ENCODE assay signal across 8 mouse cellular contexts in the genomic region with DNA sequence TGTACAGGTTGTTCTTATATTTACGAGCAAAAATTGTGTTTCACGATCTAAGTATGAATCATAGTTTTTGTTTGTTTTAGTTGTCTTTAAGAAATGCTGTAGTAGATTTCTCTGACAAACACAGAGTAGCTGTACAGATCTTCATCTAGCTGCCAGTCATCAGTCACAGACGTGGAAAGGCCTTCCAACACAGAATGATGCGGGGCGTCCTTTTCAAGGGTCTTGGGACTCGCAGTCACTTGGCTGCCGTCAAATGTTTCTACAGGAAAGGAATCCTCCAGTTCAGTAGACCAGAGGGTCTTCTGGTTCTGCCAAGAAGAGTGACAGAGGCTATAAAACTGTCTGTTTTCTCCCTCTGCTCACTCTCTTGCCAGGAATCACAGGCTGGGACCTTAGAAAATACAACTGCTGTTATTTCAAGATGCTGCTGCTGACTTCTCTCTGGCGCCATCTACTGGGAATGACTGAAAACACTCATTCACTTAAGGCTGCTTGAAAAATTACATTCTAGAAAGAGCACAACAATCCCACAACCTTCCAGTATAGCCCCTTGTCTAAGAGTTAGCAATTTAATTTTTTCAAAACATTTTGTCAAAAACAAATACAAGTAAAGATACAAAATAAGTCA.
DNase-seq lines count a peak whose midpoint lies in the region; ATAC-seq and TF ChIP-seq lines count a peak whose summit lies in the region.

No protein-coding gene starts in this region.

- H3K4me1 ChIP-seq in heart, postnatal 0 days (ENCODE audit: control insufficient read depth, insufficient read depth), result no peaks in the 10 kb centered on the region
- H3K4me1 ChIP-seq in heart, embryonic 12.5 days (replicated peaks), result no peaks in the 10 kb centered on the region
- no peaks in the 10 kb centered on the region for H3K4me1 ChIP-seq in forebrain, embryonic 10.5 days
- no peaks in the 10 kb centered on the region for H3K4me1 ChIP-seq in hindbrain, embryonic 16.5 days (ENCODE audit: control insufficient read depth, insufficient read depth, low read depth, low read length)

- H3K27me3 ChIP-seq in heart, postnatal 0 days (ENCODE audit: control insufficient read depth, insufficient read depth, low read length), result no peaks in the 10 kb centered on the region
- no peaks in the 10 kb centered on the region for H3K27me3 ChIP-seq in heart, embryonic 12.5 days (replicated peaks)
- no peaks in the 10 kb centered on the region for H3K27me3 ChIP-seq in forebrain, embryonic 10.5 days (ENCODE audit: poor library complexity, severe bottlenecking)
- no peaks in the 10 kb centered on the region for H3K27me3 ChIP-seq in hindbrain, embryonic 16.5 days (replicated peaks; ENCODE audit: control insufficient read depth, insufficient read depth, low read length)
- no peaks in the 10 kb centered on the region for H3K27me3 ChIP-seq in splenic B cell, adult 2 months (ENCODE audit: control insufficient read depth, insufficient read depth, low read length, poor library complexity, severe bottlenecking)

- DNase-seq in heart, postnatal 0 days (ENCODE audit: low spot score), result peak; percentile 59
- DNase-seq in brain, embryonic 14.5 days (ENCODE audit: low read depth), result peak; percentile 95
- peak; percentile 36 for DNase-seq in forebrain, embryonic 10.5 days (ENCODE audit: extremely low spot score, low spot score)
- DNase-seq in left cerebral cortex, adult 18-20 months (ENCODE audit: low spot score in 2 of 2), result peak; percentile 60 to 68
- DNase-seq in mesoderm, embryonic 11.5 days (ENCODE audit: low read depth, low spot score), result peak; percentile 84
- peak; percentile 75 for DNase-seq in splenic B cell, adult 2 months (ENCODE audit: low read depth, low spot score)

- no peak for ATAC-seq in heart, postnatal 0 days (ENCODE audit: insufficient read depth, low read depth)
- ATAC-seq in heart, embryonic 12.5 days (ENCODE audit: insufficient number of reproducible peaks, low FRiP score), result no peak
- peak; percentile 86 for ATAC-seq in hindbrain, embryonic 16.5 days

- no peak overlapping the region for H3K27ac ChIP-seq in heart, postnatal 0 days (ENCODE audit: low read depth)
- H3K27ac ChIP-seq in heart, embryonic 12.5 days (ENCODE audit: poor library complexity, severe bottlenecking), result no peak overlapping the region
- no peak overlapping the region for H3K27ac ChIP-seq in forebrain, embryonic 10.5 days
- no peak overlapping the region for H3K27ac ChIP-seq in hindbrain, embryonic 16.5 days (ENCODE audit: low read depth, low read length)

- no peak for TF ChIP-seq EP300 in heart, postnatal 0 days (IDR thresholded peaks at IDR 0.05; ENCODE audit: low read depth)

- WGBS in heart, postnatal 0 days, result 63% methylated on average over 8 of the region's 8 CpGs
- 68% methylated on average over 8 of the region's 8 CpGs for WGBS in heart, embryonic 12.5 days
- WGBS in forebrain, embryonic 10.5 days, result 79% methylated on average over 8 of the region's 8 CpGs
- 57% methylated on average over 8 of the region's 8 CpGs for WGBS in hindbrain, embryonic 16.5 days

- no peak overlapping the region for H3K9ac ChIP-seq in heart, postnatal 0 days (replicated peaks; ENCODE audit: low read depth, low read length)
- H3K9ac ChIP-seq in heart, embryonic 12.5 days, result no peak overlapping the region
- H3K9ac ChIP-seq in hindbrain, embryonic 16.5 days (ENCODE audit: low read depth, low read length), result no peak overlapping the region

- peak; percentile 73 for TF ChIP-seq CTCF in heart, postnatal 0 days (IDR thresholded peaks at IDR 0.05; ENCODE audit: low read depth)
- peak; percentile 82 for TF ChIP-seq CTCF in brain, embryonic 14.5 days (IDR thresholded peaks at IDR 0.05; ENCODE audit: borderline replicate concordance, extremely low read depth, insufficient read depth, insufficient read length)

- no peaks in the 10 kb centered on the region for H3K9me3 ChIP-seq in heart, postnatal 0 days (replicated peaks; ENCODE audit: control insufficient read depth, low read length)
- H3K9me3 ChIP-seq in heart, embryonic 12.5 days (replicated peaks), result no peaks in the 10 kb centered on the region
- no peaks in the 10 kb centered on the region for H3K9me3 ChIP-seq in forebrain, embryonic 10.5 days
- no peaks in the 10 kb centered on the region for H3K9me3 ChIP-seq in hindbrain, embryonic 16.5 days (ENCODE audit: control insufficient read depth, low read length)

- no peak for TF ChIP-seq POLR2A in brain, embryonic 14.5 days (IDR thresholded peaks at IDR 0.05; ENCODE audit: borderline replicate concordance, extremely low read depth, insufficient read depth, insufficient read length, poor library complexity, severe bottlenecking)

- no peak overlapping the region for H3K4me3 ChIP-seq in heart, postnatal 0 days (ENCODE audit: low read depth, low read length)
- no peak overlapping the region for H3K4me3 ChIP-seq in heart, embryonic 12.5 days
- no peak overlapping the region for H3K4me3 ChIP-seq in forebrain, embryonic 10.5 days
- no peak overlapping the region for H3K4me3 ChIP-seq in hindbrain, embryonic 16.5 days (ENCODE audit: low read length)

- H3K4me2 ChIP-seq in heart, postnatal 0 days (ENCODE audit: low read depth, low read length), result no peak overlapping the region
- H3K4me2 ChIP-seq in heart, embryonic 12.5 days, result no peak overlapping the region
- no peak overlapping the region for H3K4me2 ChIP-seq in hindbrain, embryonic 16.5 days (ENCODE audit: low read length)

- no peaks in the 10 kb centered on the region for H3K36me3 ChIP-seq in heart, postnatal 0 days (replicated peaks; ENCODE audit: control insufficient read depth, insufficient read depth, low read length)
- no peaks in the 10 kb centered on the region for H3K36me3 ChIP-seq in heart, embryonic 12.5 days
- no peaks in the 10 kb centered on the region for H3K36me3 ChIP-seq in forebrain, embryonic 10.5 days (replicated peaks)
- H3K36me3 ChIP-seq in hindbrain, embryonic 16.5 days (ENCODE audit: control insufficient read depth, insufficient read depth, low read length), result no peaks in the 10 kb centered on the region
- H3K36me3 ChIP-seq in splenic B cell, adult 2 months (ENCODE audit: control insufficient read depth, insufficient read depth, low read length, poor library complexity, severe bottlenecking), result no peaks in the 10 kb centered on the region

Comparison
In these comparisons a context has a peak if more than half of its experiments do, and no peak if none do; other contexts are left out.
1. DNase-seq: peak in every context shown above with its lines; median percentile 95 in brain, embryonic 14.5 days; 84 in mesoderm, embryonic 11.5 days; 75 in splenic B cell, adult 2 months; 64 in left cerebral cortex, adult 18-20 months; 59 in heart, postnatal 0 days; 36 in forebrain, embryonic 10.5 days.